33 mouse cellular contexts compared by ENCODE assay signal in the genomic region with DNA sequence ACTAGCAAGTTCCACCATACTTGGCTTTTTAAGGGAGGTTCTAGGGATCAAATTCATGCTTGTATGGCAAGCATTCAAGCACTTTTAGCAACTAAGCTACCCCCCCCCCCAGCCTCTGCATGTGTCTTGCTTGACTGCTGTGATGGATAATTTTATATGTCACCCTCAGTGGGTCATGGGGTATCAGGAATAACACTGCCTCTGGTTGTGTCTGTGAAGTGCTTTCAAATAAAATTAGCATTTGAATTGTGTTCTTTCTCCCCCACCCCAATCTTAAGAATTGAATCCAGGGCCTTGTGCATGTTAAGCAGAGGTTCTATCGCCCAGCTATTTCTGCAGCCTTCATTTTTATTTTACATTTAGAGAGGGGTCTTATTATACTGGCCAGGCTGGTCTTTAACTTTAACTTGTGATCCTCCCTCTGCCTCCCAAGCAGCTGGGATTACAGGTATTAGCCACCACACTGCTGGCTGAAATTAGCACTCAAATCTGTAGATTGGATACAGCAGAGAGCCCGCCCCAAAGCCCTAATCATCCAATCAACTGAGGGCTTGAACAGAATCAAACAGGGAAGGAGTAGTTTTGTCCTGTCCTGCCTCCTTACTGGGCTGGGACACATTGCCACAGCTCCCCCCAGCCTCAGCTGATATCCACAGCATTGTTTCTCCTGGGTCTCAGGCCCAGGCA. TPM values are rescaled to one million over a fixed set of nuclear protein-coding genes. Genes with fewer than 3 reads are reported as not detected.
DNase-seq lines count a peak whose midpoint lies in the region; ATAC-seq and TF ChIP-seq lines count a peak whose summit lies in the region.
"Had no signal": no experiment of that assay in that cellular context is flagged by ENCODE, and none has a peak within 500 bp of the region (broad histone marks: within the 10 kb centered on the region; RNA-seq: fewer than 3 reads in every experiment).

No protein-coding gene starts in this region.

- H3K9ac ChIP-seq in forebrain, embryonic 12.5 days: no peak overlapping the region
- H3K9ac ChIP-seq in forebrain, postnatal 0 days: no peak overlapping the region
- H3K9ac ChIP-seq in forebrain, embryonic 14.5 days (ENCODE audit: low read length): no peak overlapping the region
- no peak overlapping the region for H3K9ac ChIP-seq in midbrain, postnatal 0 days (replicated peaks; ENCODE audit: low read length, poor library complexity, severe bottlenecking)
- H3K9ac ChIP-seq: embryonic facial prominence, embryonic 13.5 days; heart, embryonic 15.5 days; hindbrain, embryonic 14.5 days had no signal

- H3K36me3 ChIP-seq in forebrain, embryonic 12.5 days (replicated peaks): no peaks in the 10 kb centered on the region
- no peaks in the 10 kb centered on the region for H3K36me3 ChIP-seq in forebrain, postnatal 0 days (ENCODE audit: insufficient read depth)
- H3K36me3 ChIP-seq in forebrain, embryonic 14.5 days (ENCODE audit: control insufficient read depth, insufficient read depth, low read length): no peaks in the 10 kb centered on the region
- H3K36me3 ChIP-seq in midbrain, postnatal 0 days (ENCODE audit: insufficient read depth, low read length): no peaks in the 10 kb centered on the region
- H3K36me3 ChIP-seq: embryonic facial prominence, embryonic 10.5 days; embryonic facial prominence, embryonic 13.5 days; G1E; heart, embryonic 15.5 days; hindbrain, embryonic 10.5 days had no signal

- ATAC-seq in forebrain, embryonic 12.5 days (ENCODE audit: low FRiP score): no peak; the same call in 1 of the 2 replicates
- no peak; the same call in 1 of the 2 replicates for ATAC-seq in forebrain, postnatal 0 days
- peak; percentile 70 for ATAC-seq in forebrain, embryonic 14.5 days
- ATAC-seq in midbrain, postnatal 0 days (ENCODE audit: low FRiP score): no peak
- ATAC-seq: hindbrain, postnatal 0 days; intestine, postnatal 0 days; Patski had no signal

- WGBS in forebrain, embryonic 12.5 days: 46% methylated on average over 2 of the region's 2 CpGs
- WGBS in forebrain, postnatal 0 days: 35% methylated on average over 2 of the region's 2 CpGs
- 44% methylated on average over 2 of the region's 2 CpGs for WGBS in forebrain, embryonic 14.5 days
- 48% methylated on average over 2 of the region's 2 CpGs for WGBS in midbrain, postnatal 0 days

- no peak for DNase-seq in forebrain, postnatal 0 days
- peak; percentile 37 for DNase-seq in retina, adult 2 months (ENCODE audit: low read depth, low spot score)
- no peak for DNase-seq in retina, embryonic 14.5 days (ENCODE audit: low spot score)
- DNase-seq in forebrain, embryonic 14.5 days (ENCODE audit: low spot score): peak; percentile 40
- DNase-seq in retina, postnatal 1 day: peak; percentile 19
- no peak for DNase-seq in ovary, postnatal 14 days (ENCODE audit: low spot score)
- no peak for DNase-seq in midbrain, postnatal 0 days (ENCODE audit: low spot score)
- DNase-seq: adrenal gland, adult 2 months; adrenal gland, postnatal 14 days; B cell, adult 2 months; cerebellum, adult 11-12 months; cerebellum, adult 8-10 months; cerebellum, postnatal 10 days; cerebellum, postnatal 36 days; embryo, embryonic 11 days; gastrocnemius, adult 2 months; gastrocnemius, postnatal 14 days; heart, adult 11 months; heart, postnatal 10 days; heart, postnatal 36 days had no signal

- no peak for TF ChIP-seq CTCF in forebrain, postnatal 0 days (IDR thresholded peaks at IDR 0.05; ENCODE audit: low read depth)
- no peak for TF ChIP-seq CTCF in midbrain, postnatal 0 days (IDR thresholded peaks at IDR 0.05)

- peaks cover 17% of the 10 kb centered on the region for H3K4me1 ChIP-seq in forebrain, embryonic 12.5 days
- peaks cover 16% of the 10 kb centered on the region; the same call in 1 of the 2 replicates for H3K4me1 ChIP-seq in forebrain, postnatal 0 days (ENCODE audit: insufficient read depth)
- 0 out of 2 replicates have a peak, but pooled peaks cover 8% of the 10 kb centered on the region for H3K4me1 ChIP-seq in forebrain, embryonic 14.5 days (ENCODE audit: control insufficient read depth, insufficient read depth, low read length)
- 0 out of 2 replicates have a peak, but pooled peaks cover 6% of the 10 kb centered on the region for H3K4me1 ChIP-seq in midbrain, postnatal 0 days (ENCODE audit: insufficient read depth, low read length)
- H3K4me1 ChIP-seq: embryonic facial prominence, embryonic 10.5 days; embryonic facial prominence, embryonic 13.5 days; heart, embryonic 15.5 days had no signal

- no peak overlapping the region for H3K4me3 ChIP-seq in forebrain, embryonic 12.5 days (replicated peaks)
- H3K4me3 ChIP-seq in forebrain, postnatal 0 days (ENCODE audit: low read depth, low read length): no peak overlapping the region
- no peak overlapping the region for H3K4me3 ChIP-seq in forebrain, embryonic 14.5 days (ENCODE audit: low read depth, low read length)
- no peak overlapping the region for H3K4me3 ChIP-seq in midbrain, postnatal 0 days (ENCODE audit: low read depth, low read length)
- H3K4me3 ChIP-seq: embryonic facial prominence, embryonic 10.5 days; embryonic facial prominence, embryonic 13.5 days; erythroblast, embryonic 14.5 days; gastrocnemius, adult 2 months; heart, embryonic 15.5 days; hindbrain, embryonic 10.5 days had no signal

- H3K4me2 ChIP-seq in forebrain, embryonic 12.5 days: no peak overlapping the region
- H3K4me2 ChIP-seq in forebrain, postnatal 0 days (ENCODE audit: low read depth): no peak overlapping the region
- H3K4me2 ChIP-seq in forebrain, embryonic 14.5 days (ENCODE audit: low read length): no peak overlapping the region
- no peak overlapping the region for H3K4me2 ChIP-seq in midbrain, postnatal 0 days (ENCODE audit: low read depth, low read length, poor library complexity, severe bottlenecking)
- H3K4me2 ChIP-seq: embryonic facial prominence, embryonic 13.5 days; heart, embryonic 11.5 days; heart, embryonic 15.5 days; hindbrain, embryonic 14.5 days had no signal

- H3K27me3 ChIP-seq in forebrain, embryonic 12.5 days: no peaks in the 10 kb centered on the region
- H3K27me3 ChIP-seq in forebrain, postnatal 0 days (ENCODE audit: insufficient read depth, low read length): no peaks in the 10 kb centered on the region
- H3K27me3 ChIP-seq in forebrain, embryonic 14.5 days (replicated peaks; ENCODE audit: control insufficient read depth, insufficient read depth, low read length): no peaks in the 10 kb centered on the region
- H3K27me3 ChIP-seq in midbrain, postnatal 0 days (ENCODE audit: insufficient read depth, low read length): no peaks in the 10 kb centered on the region
- H3K27me3 ChIP-seq: embryonic facial prominence, embryonic 13.5 days had no signal

- no peaks in the 10 kb centered on the region for H3K9me3 ChIP-seq in forebrain, embryonic 12.5 days
- no peaks in the 10 kb centered on the region for H3K9me3 ChIP-seq in forebrain, postnatal 0 days (ENCODE audit: low read length)
- H3K9me3 ChIP-seq in forebrain, embryonic 14.5 days (replicated peaks; ENCODE audit: control insufficient read depth, low read length): no peaks in the 10 kb centered on the region
- no peaks in the 10 kb centered on the region for H3K9me3 ChIP-seq in midbrain, postnatal 0 days (ENCODE audit: low read length)
- H3K9me3 ChIP-seq: embryonic facial prominence, embryonic 10.5 days; embryonic facial prominence, embryonic 13.5 days; G1E; heart, embryonic 15.5 days; hindbrain, embryonic 10.5 days had no signal

- 0 out of 2 replicates have a peak overlapping the region, but pooled peaks have one; percentile 42 for H3K27ac ChIP-seq in forebrain, embryonic 12.5 days
- H3K27ac ChIP-seq in forebrain, postnatal 0 days (ENCODE audit: low read depth, low read length): no peak overlapping the region
- H3K27ac ChIP-seq in forebrain, embryonic 14.5 days (ENCODE audit: low read depth, low read length): no peak overlapping the region; the same call in 1 of the 2 replicates
- no peak overlapping the region for H3K27ac ChIP-seq in midbrain, postnatal 0 days (ENCODE audit: low read depth, low read length)
- H3K27ac ChIP-seq: embryonic facial prominence, embryonic 10.5 days; embryonic facial prominence, embryonic 13.5 days; gastrocnemius, adult 2 months; heart, embryonic 15.5 days; hindbrain, embryonic 10.5 days; hindbrain, embryonic 14.5 days; hindbrain, postnatal 0 days had no signal

RNA-seq across cellular contexts. Expression of gene Crtac1, which starts 36.6 kb away (rescaled TPM):
- 8.6 and 9.3 TPM in 2 replicates for polyA plus RNA-seq in forebrain, embryonic 12.5 days (2016; fragmentation: Nextera tagmentation; extraction: Ambion mirVana)
- total RNA-seq in forebrain, postnatal 0 days (2014; rRNA removed): 14.6 and 16.6 TPM in 2 replicates
- polyA plus RNA-seq in forebrain, postnatal 0 days (2015; fragmentation: Nextera tagmentation; extraction: Ambion mirVana): 38.1 and 49.9 TPM in 2 replicates
- 17.3 and 17.6 TPM in 2 replicates for polyA plus RNA-seq in forebrain, embryonic 14.5 days (2014; fragmentation: Nextera tagmentation; extraction: Ambion mirVana)
- 21.1 and 22.0 TPM in 2 replicates for total RNA-seq in midbrain, postnatal 0 days (2014; rRNA removed)
- polyA plus RNA-seq in midbrain, postnatal 0 days (2015; fragmentation: Nextera tagmentation; extraction: Ambion mirVana): 40.7 and 41.6 TPM in 2 replicates
- total RNA-seq: CH12.LX; G1E; heart, postnatal 36 days had no signal
- polyA plus RNA-seq: erythroblast, embryonic 14.5 days; G1E had no signal

Comparison
In these comparisons a context has a peak if more than half of its experiments do, and no peak if none do; other contexts are left out.
1. DNase-seq: peak in retina, adult 2 months (single experiment), forebrain, embryonic 14.5 days (single experiment) and retina, postnatal 1 day (single experiment); none in forebrain, postnatal 0 days (single experiment), retina, embryonic 14.5 days (single experiment), ovary, postnatal 14 days (single experiment) and midbrain, postnatal 0 days (single experiment).